Mouse (Mus musculus): ENCODE data around the gene Med29.

The Med29 gene

DNA sequence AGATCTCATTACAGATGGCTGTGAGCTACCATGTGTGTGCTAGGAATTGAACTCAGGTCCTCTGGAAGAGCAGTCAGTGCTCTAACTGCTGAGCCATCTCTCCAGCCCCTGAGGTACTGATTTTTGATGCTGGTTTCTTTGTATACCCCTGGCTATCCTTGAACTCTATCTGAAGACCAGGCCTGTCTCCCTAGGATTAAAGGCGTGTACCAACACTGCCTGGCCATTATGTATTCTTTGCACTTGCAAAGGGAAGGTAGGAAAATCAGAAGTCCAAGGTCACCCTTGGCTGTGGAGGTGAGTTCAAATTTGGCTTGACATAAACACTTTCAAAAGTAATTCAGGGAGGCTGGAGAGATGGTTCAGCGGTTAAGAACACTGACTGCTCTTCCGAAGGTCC is 37.9 kb downstream of the Med29 start:
- DNase-seq (ENCODE audit: extremely low spot score) = no peak

GRCm38 (mm10) chr7:28354113-28354581 is 38.4 kb downstream of the Med29 start:
- DNase-seq (ENCODE audit: extremely low spot score) = no peak

- DNase-seq (ENCODE audit: extremely low spot score) = no peak
Measured at GRCm38 (mm10) chr7:28353267-28353666, 39.2 kb downstream of the Med29 start.

- DNase-seq (ENCODE audit: extremely low spot score) = no peak
Measured at GRCm38 (mm10) chr7:28351676-28352191, 40.8 kb downstream of the Med29 start.

GRCm38 (mm10) chr7:28350155-28350883 is 42.2 kb downstream of the Med29 start, which contains the start of gene Rps16:
TSS of gene Rps16 (plus strand) at chr7:28350652.
- peak; percentile 98 for DNase-seq (ENCODE audit: extremely low spot score)

- DNase-seq (ENCODE audit: extremely low spot score) = no peak
Measured at GRCm38 (mm10) chr7:28348601-28349000, 43.9 kb downstream of the Med29 start.

GRCm38 (mm10) chr7:28347746-28348145 is 44.8 kb downstream of the Med29 start:
- DNase-seq (ENCODE audit: extremely low spot score) = no peak

- DNase-seq (ENCODE audit: extremely low spot score) = peak; percentile 74
Measured at GRCm38 (mm10) chr7:28344637-28345036, 47.9 kb downstream of the Med29 start.

GRCm38 (mm10) chr7:28341381-28341780 is 51.1 kb downstream of the Med29 start:
- DNase-seq (ENCODE audit: extremely low spot score) = no peak

- DNase-seq (ENCODE audit: extremely low spot score) = no peak
Measured at GRCm38 (mm10) chr7:28339213-28339917, 53.1 kb downstream of the Med29 start.

DNA sequence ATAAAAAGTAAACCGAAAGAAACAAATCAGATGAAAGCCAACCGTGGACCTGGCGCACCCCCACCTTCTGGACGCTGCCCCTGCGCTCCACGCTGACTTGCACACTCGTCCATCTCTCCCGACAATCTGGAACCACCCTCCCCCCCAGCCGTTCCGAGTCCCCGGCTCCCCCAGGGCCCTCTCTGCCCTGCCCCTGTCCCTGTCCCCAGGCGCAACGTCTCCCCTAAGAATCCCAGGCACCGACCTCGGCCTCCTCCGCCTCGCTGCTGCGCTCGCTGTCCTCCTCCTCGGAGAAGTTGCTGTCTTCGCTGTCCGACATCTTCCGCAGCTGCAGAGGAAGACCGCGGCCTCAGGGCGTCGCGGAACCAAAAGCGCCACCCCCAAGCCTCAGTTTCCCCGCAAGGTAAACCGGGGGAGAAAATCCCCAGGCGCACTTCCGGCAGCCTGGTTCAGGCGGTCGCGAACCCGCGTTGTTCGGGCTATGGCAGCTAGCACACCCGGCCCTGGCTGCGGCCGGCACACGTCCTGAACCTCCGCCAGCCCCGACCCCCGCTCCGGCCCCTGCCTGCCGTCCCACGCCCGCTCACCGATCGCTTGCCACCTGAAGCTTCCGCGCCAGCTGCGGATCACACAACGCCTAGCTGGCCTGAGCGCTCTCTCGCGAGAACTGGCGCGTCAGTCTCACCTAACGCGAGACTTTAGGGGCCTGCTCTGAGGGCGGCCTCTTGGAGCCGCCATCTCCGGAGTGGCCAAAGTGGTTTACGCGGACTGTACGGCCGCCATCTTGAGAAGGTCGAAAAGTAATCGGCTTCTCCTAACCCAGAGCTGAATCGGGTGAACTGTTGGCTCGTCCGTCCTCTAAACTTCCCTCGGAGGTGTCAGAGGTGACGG is 54.2 kb downstream of the Med29 start, which contains the start of gene Supt5:
TSS of gene Supt5 (minus strand) at position 639 of the 891 bp plus-strand sequence.
- peak; percentile 97 for DNase-seq (ENCODE audit: extremely low spot score)

All from embryo, embryonic 9.5 days (tissue).